Mouse (Mus musculus): ENCODE measurements around the gene Klhl33. TPM values are rescaled to one million over a fixed set of nuclear protein-coding genes. Genes with fewer than 3 reads are reported as not detected.
A peak's percentile ranks its signal among the peaks of the same experiment; 100 is the strongest.
"Not testable (repeated sequence)": the region's sequence is repeated elsewhere in the genome, so short reads cannot be mapped to it uniquely, and the experiment has no call there.

Klhl33 gene
- total RNA-seq, 2 experiments from 2014 or later: 21.5 to 32.5 TPM

DNA sequence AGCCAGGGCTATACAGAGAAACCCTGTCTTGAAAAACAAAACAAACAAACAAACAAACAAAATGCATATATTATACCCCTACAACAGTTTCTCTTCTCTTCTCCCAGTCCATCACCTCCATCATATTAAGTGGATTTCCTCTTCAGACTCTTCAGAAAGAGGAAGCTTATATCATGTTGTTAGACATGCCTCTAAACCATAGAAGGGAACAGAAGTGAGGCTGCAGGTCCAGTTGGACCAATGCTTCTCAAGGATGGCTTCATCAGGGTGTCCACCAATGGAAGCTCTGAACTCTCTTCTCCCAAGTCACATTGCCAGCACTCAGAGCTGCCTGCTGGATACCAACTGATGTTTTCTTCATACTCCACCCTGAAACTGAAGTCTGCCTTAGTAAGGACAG lies 8.0 kb upstream of the Klhl33 start:
- intact Hi-C loops (cut with DNase I); DNase-seq (ENCODE audit: low spot score): not testable (repeated sequence)

DNA sequence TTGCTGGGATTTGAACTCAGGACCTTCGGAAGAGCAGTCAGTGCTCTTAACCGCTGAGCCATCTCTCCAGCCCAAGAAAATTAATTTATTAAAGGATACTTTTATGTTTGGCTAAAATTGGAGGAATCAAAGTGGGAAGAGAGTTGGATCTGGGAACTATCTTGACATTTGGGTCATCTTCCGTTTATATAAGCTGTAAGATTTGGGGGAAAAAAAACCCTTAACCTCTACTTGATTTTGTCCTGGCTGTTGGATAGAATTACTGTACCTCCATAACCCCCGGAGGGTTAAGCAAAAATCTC lies 7.5 kb upstream of the Klhl33 start:
- no peak for DNase-seq (ENCODE audit: low spot score)
- intact Hi-C loops (cut with DNase I): no loop called here

DNA sequence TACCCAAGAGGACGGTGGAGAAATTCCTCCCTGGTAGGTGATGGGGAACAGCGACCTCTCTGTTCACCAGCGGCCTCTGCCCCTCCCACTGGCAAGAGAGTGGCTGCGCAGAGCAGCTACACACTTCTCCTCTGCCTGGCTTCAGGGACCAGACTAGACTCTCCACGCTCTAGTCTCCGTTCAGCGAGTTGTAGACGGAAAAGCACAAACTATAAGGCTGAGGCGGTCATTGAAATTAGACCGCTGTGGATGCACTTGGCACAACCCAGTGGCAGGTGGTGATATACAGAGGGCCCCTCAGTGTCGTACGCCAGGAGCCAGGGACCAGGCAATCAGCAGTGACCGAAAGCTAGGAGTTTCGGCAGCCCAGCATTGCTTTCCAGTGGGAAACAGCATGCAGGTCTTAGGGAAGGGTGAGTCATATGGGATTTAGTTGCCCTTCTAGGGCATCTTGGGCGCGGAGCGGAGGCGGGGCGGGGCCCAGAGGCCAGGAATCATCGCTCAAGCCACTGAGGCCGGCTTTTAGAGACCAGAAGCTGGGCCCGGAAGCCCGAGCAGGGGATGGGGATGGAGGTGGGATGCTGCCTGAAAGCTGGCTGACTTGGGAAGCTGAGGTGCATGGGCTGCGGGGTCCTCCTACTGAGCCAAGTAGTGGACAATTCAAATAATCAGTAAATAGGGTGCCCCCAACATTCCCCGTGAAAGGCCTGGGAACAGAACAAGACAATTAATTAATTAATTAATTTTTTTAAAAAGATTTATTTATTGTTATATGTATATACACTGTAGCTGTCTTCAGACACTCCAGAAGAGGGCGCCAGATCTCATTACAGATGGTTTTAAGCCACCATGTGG lies 6.9 kb upstream of the Klhl33 start:
- DNase-seq (ENCODE audit: low spot score): no peak
- intact Hi-C loops (cut with DNase I): no loop called here

DNA sequence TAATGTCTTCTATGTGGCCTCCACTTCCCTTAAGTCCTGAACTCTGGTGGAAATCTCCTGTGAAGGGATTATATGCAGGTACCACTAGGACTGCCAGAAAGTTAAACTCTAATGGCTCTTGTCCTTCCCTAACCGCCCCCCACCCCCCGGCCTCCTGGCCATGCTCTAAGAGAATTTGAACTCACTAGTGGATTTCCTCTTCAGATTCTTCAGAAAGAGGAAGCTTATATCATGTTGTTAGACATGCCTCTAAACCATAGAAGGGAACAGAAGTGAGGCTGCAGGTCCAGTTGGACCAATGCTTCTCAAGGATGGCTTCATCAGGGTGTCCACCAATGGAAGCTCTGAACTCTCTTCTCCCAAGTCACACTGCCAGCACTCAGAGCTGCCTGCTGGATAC lies 685 bp upstream of the Klhl33 start:
- DNase-seq (ENCODE audit: low spot score); intact Hi-C loops (cut with DNase I): not testable (repeated sequence)

DNA sequence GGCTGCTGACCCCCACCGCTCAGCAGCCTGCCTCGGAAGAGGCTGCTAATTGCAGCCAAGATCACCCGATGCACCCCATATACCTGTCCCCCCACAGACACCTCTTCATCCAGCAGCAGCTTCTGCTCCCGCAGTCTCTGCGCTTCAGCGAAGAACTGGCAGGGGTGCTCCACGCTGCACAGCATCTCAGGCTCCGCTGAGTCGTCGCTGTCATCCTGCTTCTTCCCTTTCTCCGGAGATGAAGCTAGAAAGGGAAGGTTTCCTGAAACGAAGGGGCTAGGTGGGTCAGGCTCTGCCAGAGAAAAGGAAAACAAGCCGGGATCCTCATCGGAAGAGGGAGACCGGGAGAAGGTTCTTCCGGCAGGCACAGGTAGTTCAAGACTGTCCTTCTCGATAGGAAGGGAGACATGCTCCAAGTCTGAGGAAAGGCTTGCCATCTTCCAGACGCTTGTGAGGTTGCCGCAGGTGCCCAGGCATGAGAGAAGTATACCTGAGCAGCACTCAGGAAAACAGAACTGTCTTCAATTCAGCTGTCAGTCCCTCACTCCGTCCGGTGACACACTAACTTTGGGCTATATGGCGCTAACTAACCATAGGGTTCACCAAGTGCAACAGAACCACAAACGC lies 447 bp downstream of the Klhl33 start:
- intact Hi-C loops (cut with DNase I): no loop called here
- DNase-seq (ENCODE audit: low spot score): no peak

DNA sequence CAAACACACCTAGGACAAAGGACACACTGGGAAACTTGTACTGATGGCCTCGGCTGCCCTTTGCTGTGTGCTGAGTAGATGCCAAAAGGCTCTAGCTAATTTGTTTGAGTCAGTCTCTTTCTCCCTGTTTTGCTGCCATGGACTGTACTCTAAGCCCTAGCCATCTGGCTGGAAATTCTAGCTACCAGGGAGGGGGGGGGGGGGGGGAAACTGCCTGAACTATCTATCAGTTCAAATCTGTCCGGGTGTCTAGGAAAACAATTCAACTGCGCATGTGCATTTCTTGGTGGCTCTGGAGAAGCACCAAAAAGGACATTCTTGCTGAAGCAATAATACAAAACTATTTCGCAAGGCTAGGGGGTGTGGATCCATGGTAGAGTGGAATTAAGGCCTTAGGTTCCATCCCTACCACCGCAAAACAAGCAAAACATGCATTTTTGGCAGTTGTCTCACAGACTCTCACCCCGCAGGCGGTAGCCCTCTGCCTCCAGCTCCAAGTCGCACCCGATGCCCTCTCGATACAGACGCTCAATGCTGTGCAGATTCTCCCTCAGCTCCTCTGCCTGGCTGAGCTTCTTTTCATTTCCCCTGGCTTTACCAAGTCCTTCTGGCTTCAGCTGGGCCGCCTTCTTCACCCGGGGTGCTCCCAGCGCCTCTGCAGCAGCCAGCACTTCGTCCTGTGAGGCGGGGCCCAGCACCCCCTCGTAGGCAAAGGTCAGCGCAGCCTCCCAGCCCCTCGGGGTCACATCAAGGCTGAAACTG lies 1.1 kb downstream of the Klhl33 start:
- peak; percentile 66 for DNase-seq (ENCODE audit: low spot score)

DNA sequence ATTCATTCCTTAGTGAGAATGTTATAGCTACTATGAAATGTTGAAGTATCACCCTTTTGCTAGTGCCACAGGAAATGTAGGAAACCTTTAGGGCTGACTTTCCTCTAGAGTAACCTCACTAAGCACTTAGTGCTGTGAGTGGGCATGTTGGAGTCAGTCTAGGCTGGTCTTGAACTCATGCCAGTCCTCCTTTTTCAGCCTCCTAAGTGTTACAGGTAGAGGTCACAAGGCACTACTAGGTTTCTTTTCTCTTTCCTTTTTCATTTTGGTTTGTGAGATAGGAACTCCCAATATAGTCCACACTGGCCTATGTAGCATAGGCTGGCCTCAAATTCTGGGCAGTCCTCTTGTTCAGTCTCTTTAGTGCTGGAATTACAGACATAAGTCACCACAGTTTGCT lies 1.9 kb downstream of the Klhl33 start:
- DNase-seq (ENCODE audit: low spot score): no peak
- intact Hi-C loops (cut with DNase I): no loop called here

More for the DNA sequence above, 1.1 kb downstream of the Klhl33 start:
- intact Hi-C loops (cut with DNase I): no loop called here

DNA sequence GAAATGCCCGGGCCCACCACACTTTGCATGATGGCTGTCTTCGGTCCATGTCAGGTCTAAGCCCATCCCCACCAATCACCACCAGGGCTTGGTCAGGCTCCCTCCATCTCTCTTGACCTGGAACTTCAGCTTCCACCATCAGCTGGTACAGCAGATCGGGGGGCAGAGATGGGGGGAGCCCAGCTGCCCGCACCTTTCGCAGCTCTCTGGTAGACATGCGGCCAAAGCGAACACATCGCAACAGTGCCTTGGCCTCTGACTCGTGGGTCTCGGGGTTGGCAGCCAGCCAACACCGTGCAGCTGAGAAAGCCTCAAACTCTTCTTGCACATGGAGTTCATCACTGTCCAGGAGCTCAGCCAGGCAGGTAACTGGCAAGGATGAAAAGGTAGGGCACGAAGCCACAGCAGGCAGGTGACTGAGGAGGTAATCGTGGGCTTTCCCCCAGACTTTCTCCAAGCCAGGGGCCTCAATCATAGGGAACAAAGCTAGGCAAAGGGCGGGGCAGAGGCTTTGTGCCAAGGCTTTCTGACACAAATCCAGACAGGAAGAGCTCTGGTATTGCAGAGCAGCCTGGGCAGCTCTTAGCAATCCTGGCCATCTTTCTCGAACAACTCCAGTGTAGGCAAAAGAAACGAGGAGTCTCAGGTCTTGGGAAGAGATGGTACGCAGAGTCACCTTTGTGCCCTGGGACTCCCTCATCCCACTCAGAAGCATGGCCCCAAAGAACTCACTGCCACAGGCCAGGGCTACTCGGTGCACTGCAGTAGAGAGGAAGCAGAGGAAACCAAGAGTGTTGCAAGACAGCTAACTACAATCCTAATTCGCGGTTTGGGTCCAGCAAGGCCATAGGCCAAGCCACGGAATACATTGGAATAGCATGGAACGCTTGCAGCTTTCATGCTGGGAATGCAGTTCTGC lies 4.5 kb downstream of the Klhl33 start:
- intact Hi-C loops (cut with DNase I): no loop called here
- DNase-seq (ENCODE audit: low spot score): no peak

DNA sequence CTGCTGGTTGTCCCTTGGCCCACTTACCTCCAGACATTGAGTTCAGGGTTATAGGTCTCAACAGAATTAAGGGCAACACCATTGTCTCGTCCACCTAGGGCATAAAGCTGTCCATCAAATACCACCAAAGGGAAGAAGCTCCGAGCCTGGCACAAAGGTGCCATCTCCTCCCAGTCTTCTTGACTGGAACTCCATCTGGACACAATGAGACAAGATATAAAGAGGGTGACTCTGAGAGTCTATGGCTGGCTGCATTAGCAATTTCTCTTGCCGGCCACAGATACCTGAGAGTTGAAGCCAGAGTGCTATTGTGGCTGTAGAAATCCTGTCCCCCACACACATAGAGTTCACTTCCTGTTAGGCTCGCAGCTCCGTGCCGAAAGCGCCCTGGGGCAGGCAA lies 5.2 kb downstream of the Klhl33 start:
- DNase-seq (ENCODE audit: low spot score): no peak
- intact Hi-C loops (cut with DNase I): no loop called here

DNA sequence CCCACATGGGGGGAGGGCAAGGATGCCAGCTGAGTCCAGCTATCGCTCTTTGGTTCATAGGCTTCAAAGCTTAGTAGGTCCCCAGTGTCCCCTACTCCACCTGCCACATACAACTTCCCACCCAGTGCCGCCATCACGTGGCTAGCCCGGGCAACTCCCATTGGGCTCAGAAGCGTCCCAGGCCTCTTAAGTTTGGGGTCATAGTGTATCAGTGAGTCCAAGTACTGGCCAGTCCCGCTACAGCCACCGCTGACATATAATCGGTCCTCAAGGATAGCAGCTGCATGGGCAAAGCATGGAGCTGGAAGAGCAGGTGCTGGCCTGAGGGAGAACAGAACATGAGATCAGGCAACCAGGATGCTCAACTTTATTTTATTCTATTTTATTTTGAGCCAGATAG lies 5.7 kb downstream of the Klhl33 start:
- DNase-seq (ENCODE audit: low spot score): no peak
- intact Hi-C loops (cut with DNase I): no loop called here

DNA sequence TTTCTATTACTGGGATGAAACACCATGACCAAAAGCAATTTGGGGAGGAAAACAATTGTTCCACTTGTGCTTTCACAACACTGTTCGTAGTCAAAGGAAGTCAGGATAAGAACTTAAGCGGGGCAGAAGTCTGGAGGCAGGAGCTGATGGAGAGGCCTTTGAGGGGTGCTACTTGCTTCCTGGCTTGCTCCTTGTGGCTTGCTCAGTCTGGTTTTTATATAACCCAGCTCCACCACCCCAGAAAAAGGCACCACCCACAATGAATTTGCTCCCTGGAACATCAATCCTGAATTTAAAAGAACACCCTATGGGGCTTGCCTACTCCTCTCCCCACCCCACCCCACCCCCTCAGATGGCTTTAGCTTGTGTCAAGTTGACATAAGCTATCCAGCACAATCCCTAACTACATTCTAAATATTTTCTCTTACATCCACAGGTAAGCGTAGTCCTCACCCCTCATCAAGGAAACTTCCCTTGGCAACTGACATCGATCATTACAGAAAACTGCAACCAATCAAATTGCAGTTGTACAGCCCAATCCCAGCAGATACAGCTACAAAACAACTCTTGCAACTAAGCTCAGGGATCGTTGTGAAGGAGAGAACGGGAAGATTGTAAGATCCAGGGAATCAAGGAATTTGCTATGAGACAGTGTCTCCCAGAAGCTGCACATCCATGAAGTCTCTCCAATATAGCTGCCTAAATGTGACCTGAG lies 20.9 kb downstream of the Klhl33 start:
- DNase-seq (ENCODE audit: low spot score): no peak
- intact Hi-C loops (cut with DNase I): no loop called here

DNA sequence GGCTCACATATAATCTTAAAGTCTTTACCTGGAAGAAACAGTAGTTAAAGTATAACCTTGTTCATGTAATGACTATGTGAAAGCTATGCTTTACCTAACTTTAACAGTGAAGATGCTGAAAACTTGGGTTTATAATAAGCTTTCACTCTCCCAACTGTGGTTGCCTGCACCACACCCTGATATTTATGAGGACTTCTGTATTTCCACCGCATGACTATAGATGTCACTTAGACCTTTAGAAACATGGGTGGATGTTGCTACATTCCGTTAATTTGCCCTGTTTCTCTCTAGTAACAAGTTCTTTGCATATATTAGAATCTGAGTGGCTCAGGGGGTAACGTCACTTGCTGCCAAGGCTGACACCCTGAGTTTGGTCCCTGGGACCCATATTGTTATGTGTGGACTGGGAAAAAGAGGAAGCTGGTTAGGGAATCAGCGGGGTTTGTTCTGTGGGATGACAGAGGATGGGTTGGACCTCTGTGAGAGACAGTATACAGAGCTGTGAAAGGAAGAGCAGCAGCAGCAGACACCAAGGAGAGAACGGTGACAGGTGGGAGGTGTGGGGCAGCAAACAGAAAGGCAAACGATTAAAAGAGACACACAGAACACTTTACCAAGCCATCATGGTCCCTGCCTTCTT lies 21.6 kb downstream of the Klhl33 start:
- intact Hi-C loops (cut with DNase I): no loop called here
- DNase-seq (ENCODE audit: low spot score): no peak

DNA sequence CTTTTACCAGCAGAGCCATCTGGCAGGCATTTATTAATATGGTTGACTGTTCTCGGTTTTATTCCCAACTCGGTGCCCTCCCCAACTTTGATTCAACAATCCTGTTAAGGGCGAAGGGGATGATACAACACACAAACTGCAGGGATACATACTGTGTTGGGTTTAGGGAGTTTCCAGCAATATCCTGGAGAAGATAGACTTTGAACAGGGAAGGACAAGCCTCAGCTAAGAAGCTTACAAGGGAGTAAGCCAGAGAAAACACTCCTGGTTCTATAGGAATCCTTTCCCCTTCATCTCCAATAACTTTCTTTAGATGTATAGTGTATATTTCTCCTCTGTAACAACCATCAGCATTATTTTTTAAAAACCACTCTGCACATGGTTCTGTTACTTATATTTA lies 22.1 kb downstream of the Klhl33 start:
- DNase-seq (ENCODE audit: low spot score): no peak
- intact Hi-C loops (cut with DNase I): no loop called here

DNA sequence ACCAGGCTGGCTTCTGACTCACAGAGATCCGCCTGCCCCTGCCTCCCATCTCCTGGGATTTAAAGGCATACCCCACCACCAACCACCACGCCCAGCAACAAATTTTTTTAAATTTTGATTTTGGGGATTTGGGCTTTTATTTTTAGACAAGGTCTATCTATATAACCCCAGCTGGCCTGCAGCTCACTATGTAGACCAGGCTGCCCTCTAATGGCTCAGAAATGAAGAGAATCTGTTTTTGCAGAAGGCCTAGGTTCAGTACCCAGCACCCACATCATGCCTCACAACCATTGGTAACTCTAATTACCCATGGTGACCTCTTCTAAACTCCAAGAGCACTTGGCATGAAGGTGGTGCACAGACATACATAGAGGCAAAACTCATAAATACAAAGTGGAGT lies 26.0 kb downstream of the Klhl33 start:
- no peak for DNase-seq (ENCODE audit: low spot score)
- intact Hi-C loops (cut with DNase I): loop anchor here (5.0 kb wide), 1 partner anchor 51 kb away; the partner anchor contains the start of genes Apex1 and Osgep

DNA sequence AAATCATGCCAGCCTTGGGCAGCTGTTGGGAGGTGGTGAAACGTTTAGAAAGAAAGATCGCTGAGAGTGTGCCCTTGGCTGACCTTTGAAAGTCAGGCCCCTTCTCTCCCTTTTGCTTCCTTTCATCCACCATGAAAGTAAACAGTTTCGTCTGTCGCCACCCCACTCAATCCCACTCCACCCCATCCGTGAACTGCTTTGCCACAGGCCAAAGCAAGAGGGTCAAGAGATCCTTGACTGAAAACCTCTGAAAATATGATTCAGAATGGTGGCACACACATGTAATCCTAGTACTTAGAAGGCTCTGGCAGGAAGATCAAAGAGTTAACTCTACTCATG lies 26.5 kb downstream of the Klhl33 start:
- no peak for DNase-seq (ENCODE audit: low spot score)
- intact Hi-C loops (cut with DNase I): loop anchor here (5.0 kb wide), 1 partner anchor 52 kb away; the partner anchor contains the start of genes Apex1 and Osgep

DNA sequence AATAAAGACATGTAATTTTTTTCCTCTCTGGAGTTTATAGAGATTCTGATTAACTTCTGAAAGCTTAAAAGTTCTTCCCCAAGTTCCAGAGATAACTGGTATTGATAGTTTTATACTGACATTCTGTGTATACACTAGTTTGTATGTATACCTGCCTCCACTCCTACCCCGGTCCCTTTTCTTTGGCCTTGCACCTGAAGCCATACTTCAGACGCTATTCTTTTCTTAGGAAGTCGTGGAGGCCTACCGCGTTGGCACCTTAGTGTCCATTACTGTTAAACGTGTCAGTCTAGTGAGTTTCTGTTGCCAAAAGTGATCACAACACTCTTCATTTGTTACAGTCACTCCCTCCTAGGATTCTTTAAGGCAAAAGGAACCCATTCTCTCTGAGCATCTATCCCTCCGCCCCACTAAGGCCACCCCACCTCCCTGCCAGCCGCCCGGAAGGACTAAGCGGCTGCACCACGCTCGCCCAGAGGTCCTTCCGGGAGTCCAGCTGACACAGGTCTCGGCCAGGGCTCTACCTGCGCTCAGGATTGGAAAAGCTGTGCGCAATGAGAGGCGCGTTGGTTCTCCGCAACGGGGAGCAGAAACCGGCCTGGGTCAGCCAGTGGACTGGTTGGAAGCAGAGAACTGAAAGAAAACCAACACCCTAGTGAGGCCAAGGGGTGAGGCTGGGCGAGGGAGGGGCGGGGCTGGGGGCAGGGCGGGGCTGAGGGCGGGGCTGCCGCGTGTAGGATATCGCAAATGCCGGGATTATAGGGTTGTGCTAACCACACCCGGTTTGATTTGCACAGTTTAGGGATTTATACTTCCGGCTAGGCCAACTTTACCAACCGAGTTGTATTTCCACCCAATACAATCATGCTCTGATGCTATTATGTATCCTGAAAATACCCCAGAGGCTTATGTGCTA lies 27.2 kb downstream of the Klhl33 start, which contains the start of gene Tep1:
TSS of gene Tep1 (minus strand) at position 672 of the 916 bp plus-strand sequence.
- intact Hi-C loops (cut with DNase I): loop anchor here (5.0 kb wide), 1 partner anchor 52 kb away; the partner anchor contains the start of genes Apex1 and Osgep
- DNase-seq (ENCODE audit: low spot score): peak; percentile 53

DNA sequence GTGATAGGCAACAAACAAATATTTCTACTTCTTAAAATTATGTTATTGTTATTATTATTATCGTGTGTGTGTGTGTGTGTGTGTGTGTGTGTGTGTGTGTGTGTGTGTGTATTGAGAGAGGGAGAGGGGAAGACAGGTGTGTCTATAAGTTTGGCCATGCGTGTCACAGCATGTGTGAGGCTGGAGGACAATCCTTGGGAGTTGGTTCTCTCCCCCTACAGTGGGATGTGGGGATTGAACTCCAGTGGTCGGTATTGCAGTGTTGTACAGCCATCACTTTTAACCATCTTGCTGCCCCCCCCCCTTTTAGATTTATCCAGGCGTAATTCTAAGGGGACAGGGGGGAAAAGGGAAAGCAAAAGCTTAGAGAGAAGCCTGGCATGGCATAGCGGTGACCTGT lies 28.7 kb downstream of the Klhl33 start:
- no peak for DNase-seq (ENCODE audit: low spot score)
- intact Hi-C loops (cut with DNase I): no loop called here

DNA sequence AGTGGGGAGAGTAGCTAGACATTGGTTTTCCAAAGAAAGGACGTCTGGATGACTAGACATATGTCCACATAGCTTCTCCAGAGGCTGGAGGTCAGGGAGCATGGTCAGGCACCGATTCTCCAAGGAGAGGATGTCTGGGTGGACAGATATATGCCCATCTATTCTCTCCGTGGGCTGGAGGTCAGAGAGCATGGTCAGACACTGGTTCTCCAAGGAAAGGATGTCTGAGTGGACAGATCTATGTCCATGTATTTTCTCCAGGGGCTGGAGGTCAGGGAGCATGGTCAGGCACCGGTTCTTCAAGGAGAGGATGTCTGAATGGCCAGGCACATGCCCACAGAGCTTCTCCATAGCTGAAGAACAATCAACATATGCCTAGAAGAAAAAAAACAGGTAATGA lies 29.1 kb downstream of the Klhl33 start:
- DNase-seq (ENCODE audit: low spot score): no peak
- intact Hi-C loops (cut with DNase I): no loop called here

Data from heart, postnatal 25 days (tissue).